Mouse (Mus musculus) limb, embryonic 14.5 days (tissue): ENCODE measurements around the gene Fam168a. TPM values are rescaled to one million over a fixed set of nuclear protein-coding genes. Genes with fewer than 3 reads are reported as not detected.

Source experiments
- ATAC-seq: fragments of 200-750 bp; cut with Nextera tagmentation; 2 replicates; pipeline ENCODE4 v1.8.0; 2017; ENCODE audit warnings: low read depth, moderate number of reproducible peaks, moderate TSS enrichment; ENCODE audit not compliant: low FRiP score
- DNase-seq: peaks from one replicate; pipeline ENCODE4 v3.0.0-alpha.2; 2015; ENCODE audit warnings: low spot score
- H3K27ac ChIP-seq: fragments of 300-500 bp; sonication (generic); replicated peaks from 2 replicates; pipeline ENCODE4 v1.5.1; 2014; ENCODE audit warnings: low read depth, mild to moderate bottlenecking, low read length, moderate library complexity, mixed read lengths
- H3K27me3 ChIP-seq: fragments of 300-500 bp; sonication (generic); 2 replicates; pipeline ENCODE4 v1.6.1; 2014; ENCODE audit warnings: low read length, mixed read lengths; ENCODE audit not compliant: control insufficient read depth, insufficient read depth
- H3K36me3 ChIP-seq: fragments of 300-500 bp; sonication (generic); 2 replicates; pipeline ENCODE4 v1.6.1; 2014; ENCODE audit warnings: mild to moderate bottlenecking, low read length, moderate library complexity, mixed read lengths; ENCODE audit not compliant: control insufficient read depth, insufficient read depth
- H3K4me1 ChIP-seq: fragments of 300-500 bp; sonication (generic); 2 replicates; pipeline ENCODE4 v1.6.1; 2014; ENCODE audit warnings: antibody characterized with exemption, low read length, mixed read lengths; ENCODE audit not compliant: control insufficient read depth, insufficient read depth
- H3K4me2 ChIP-seq: fragments of 300-500 bp; sonication (generic); replicated peaks from 2 replicates; pipeline ENCODE4 v1.6.1; 2014; ENCODE audit warnings: low read depth, mild to moderate bottlenecking, low read length, moderate library complexity; ENCODE audit not compliant: severe bottlenecking
- H3K4me3 ChIP-seq: fragments of 300-500 bp; sonication (generic); replicated peaks from 2 replicates; pipeline ENCODE4 v1.5.1; 2014; ENCODE audit warnings: low read length
- H3K9ac ChIP-seq: fragments of 300-500 bp; sonication (generic); 2 replicates; pipeline ENCODE4 v1.6.1; 2014; ENCODE audit warnings: mild to moderate bottlenecking, low read depth, low read length, moderate library complexity; ENCODE audit not compliant: severe bottlenecking
- H3K9me3 ChIP-seq: fragments of 300-500 bp; sonication (generic); 2 replicates; pipeline ENCODE4 v1.6.1; 2016; ENCODE audit warnings: low read length; ENCODE audit not compliant: control insufficient read depth
- POLR2A ChIP-seq: fragments of 200-500 bp; IDR thresholded peaks from 2 replicates; pipeline ENCODE4 v1.8.0; 2012; ENCODE audit warnings: inconsistent platforms, mild to moderate bottlenecking, moderate library complexity, borderline replicate concordance; ENCODE audit not compliant: insufficient read depth, insufficient read length; ENCODE audit errors: extremely low read depth
- WGBS: fragments of 180-500 bp; shearing (Covaris S2); extraction: QIAGEN DNeasy Blood & Tissue Kit; methylation state at CpG from one replicate; pipeline ENCODE4 v1.1.7; 2014; 5-methylcytosine and 5-hydroxymethylcytosine counted together
- polyA plus RNA-seq, 2 experiments: library from polyadenylated mRNA; depleted of rRNA in 1 of 2; stranded (reverse) in 1 of 2; unstranded in 1 of 2; fragments of >200 nt; fragmentation: Nextera tagmentation in 1 of 2; extraction: Ambion mirVana in 1 of 2; gene quantifications; 2 replicates each; pipeline versions ENCODE4 v1.2.1 to v1.2.3; 2012 to 2014

Fam168a gene
- polyA plus RNA-seq, 2 experiments, result 49.9 to 56.5 TPM

DNA sequence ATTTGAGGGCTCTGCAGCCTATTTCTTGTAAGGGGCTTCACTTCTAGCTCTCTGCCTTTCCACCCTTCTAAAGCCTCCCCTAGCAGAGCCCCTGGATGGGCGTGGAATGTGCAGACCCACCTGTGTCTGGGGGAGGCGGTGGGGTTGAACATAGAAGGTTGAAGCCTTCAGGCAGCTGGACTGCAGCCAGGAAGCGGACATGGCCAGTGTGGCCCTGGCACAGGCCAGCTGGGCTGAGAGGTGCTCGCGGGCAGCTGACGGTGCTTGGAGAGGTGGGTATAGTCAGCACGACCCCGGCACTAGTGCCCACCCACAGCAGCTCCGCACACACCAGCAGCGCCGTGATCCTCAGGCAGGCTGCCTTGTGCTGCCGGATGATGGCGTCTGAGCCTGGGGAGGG, 169.9 kb downstream of the Fam168a start:
- no peak for ATAC-seq
- 86% methylated on average over 13 of the region's 13 CpGs for WGBS
- no peak for TF ChIP-seq POLR2A
- Histone ChIP-seq H3K27me3 (no peaks in the 10 kb centered on the region), H3K27ac (no peak overlapping the region), H3K4me2 (no peak overlapping the region), H3K4me1 (no peaks in the 10 kb centered on the region), H3K9me3 (no peaks in the 10 kb centered on the region), H3K36me3 (peaks cover 97% of the 10 kb centered on the region), H3K9ac (no peak overlapping the region), H3K4me3 (no peak overlapping the region)
- DNase-seq, result no peak

DNA sequence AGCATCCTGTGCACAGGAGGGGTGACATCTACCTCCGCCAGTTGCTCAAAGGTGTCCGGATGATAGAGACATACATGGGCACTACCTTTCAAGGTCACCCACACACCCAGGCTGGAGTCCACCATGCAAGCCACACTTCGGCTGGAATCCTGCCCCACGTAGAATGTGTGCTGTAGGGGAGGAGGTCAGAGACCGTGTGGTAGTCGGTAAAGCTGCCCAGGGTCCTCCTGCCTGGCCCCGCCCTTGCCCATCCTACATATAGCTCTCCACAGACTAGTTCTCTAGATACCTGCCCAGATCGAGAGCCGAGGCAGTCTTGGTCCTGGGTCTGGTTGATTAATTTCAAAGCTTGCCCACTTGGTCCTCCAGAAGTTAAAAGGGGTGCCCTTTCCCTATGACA, 170.3 kb downstream of the Fam168a start:
- H3K9ac ChIP-seq, result no peak overlapping the region
- DNase-seq, result no peak

DNA sequence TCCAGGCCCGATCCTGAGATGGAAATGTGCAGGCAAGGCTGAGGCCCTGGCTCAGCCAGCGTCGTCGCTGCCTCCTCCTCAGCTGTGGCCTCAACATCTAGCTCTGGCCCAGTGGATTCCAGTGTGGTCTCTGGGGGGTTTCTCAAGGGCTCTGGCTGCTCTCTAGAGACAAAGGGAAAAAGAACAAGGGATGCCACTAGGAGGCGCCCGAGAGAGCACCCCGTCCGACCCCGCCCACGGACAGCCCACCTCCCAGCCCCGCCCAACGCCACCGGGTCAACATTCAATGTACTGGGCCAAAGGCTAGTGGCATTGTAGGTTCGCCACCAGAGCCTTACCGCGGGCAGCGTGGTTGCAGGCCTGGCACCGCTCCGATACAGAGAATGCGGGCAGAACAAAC, 173.2 kb downstream of the Fam168a start:
- Histone ChIP-seq H3K36me3 (peaks cover 97% of the 10 kb centered on the region), H3K4me3 (no peak overlapping the region), H3K27me3 (no peaks in the 10 kb centered on the region), H3K4me2 (no peak overlapping the region), H3K27ac (no peak overlapping the region), H3K4me1 (no peaks in the 10 kb centered on the region), H3K9me3 (no peaks in the 10 kb centered on the region), H3K9ac (no peak overlapping the region)
- peak; percentile 54 for DNase-seq
- TF ChIP-seq POLR2A, result no peak
- ATAC-seq, result 0 out of 2 replicates have a peak, but pooled peaks have one; percentile 17
- 25% methylated on average over 20 of the region's 20 CpGs for WGBS

More for the DNA sequence above, 170.3 kb downstream of the Fam168a start:
- Histone ChIP-seq H3K36me3 (peaks cover 97% of the 10 kb centered on the region), H3K4me3 (no peak overlapping the region), H3K9me3 (no peaks in the 10 kb centered on the region), H3K4me2 (no peak overlapping the region), H3K27ac (no peak overlapping the region), H3K4me1 (no peaks in the 10 kb centered on the region), H3K27me3 (no peaks in the 10 kb centered on the region)
- ATAC-seq, result no peak
- TF ChIP-seq POLR2A, result no peak
- 87% methylated on average over 9 of the region's 9 CpGs for WGBS

DNA sequence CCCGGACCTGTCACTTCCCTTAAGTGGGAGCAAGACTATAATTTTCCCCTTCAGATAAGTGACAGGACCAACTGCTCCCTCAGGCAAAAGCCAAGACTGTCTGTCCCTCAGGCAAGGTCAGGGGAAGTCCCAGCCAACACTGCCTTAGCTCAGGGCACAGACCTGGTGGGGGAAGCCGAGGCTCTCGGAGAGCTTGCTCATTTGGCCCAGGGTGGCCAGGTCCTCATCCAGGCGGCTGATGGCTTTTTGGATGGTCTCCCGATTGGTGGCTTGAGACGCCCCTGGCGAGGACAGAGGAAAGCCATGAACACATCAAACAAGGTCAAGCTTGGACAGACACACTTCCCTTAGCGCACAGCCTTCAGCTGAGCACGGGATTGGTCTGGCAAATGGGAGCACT, 175.1 kb downstream of the Fam168a start:
- no peak for TF ChIP-seq POLR2A
- Histone ChIP-seq H3K9me3 (no peaks in the 10 kb centered on the region), H3K9ac (no peak overlapping the region), H3K4me1 (no peaks in the 10 kb centered on the region), H3K27me3 (no peaks in the 10 kb centered on the region), H3K4me2 (no peak overlapping the region), H3K36me3 (peaks cover 98% of the 10 kb centered on the region), H3K4me3 (no peak overlapping the region), H3K27ac (no peak overlapping the region)
- DNase-seq (no peak), ATAC-seq (no peak)
- WGBS, result 88% methylated on average over 9 of the region's 9 CpGs

DNA sequence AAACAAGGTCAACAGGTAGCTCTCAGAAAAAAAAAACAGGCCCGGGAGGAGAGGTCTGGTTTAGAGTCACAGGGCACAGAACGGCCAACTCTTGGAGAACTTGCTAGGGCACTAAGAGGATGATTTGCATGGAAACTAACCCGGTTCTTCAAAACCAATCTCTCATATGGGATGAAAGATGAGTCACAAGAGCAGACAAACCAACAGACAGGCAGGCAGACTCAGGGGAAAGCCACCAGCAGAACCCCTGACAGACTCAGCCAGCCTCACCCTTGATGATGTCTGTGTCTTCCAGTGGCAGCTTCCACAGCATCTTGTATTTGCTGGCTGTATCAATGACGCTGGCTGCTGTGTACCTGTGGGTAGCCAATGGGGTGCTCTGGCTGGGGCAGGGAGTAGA, 175.5 kb downstream of the Fam168a start:
- no peak for TF ChIP-seq POLR2A
- Histone ChIP-seq H3K36me3 (peaks cover 94% of the 10 kb centered on the region), H3K9me3 (no peaks in the 10 kb centered on the region), H3K4me1 (no peaks in the 10 kb centered on the region), H3K4me3 (no peak overlapping the region), H3K27me3 (no peaks in the 10 kb centered on the region), H3K9ac (no peak overlapping the region), H3K27ac (no peak overlapping the region), H3K4me2 (no peak overlapping the region)
- 91% methylated on average over 4 of the region's 4 CpGs for WGBS
- DNase-seq (no peak), ATAC-seq (no peak)

DNA sequence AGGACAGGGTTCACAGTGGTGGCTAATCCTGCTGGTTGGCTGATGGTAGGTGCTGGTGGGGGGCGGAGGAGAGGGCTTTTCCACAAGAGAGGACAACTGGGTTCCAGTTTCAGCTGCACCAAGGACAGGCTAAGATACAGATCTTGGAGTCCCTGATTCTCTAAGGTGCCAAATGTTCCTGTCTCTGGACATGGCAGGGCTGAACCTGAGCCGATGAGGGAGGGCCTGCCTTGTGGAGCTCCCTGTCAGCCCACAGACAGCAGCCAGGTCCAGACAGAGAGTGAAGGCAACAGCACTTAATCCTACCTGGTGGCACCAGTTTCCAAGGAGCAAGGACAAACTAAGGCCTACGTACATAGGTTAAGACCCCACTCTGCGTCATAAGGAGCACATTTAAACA, 178.0 kb downstream of the Fam168a start:
- DNase-seq, result no peak
- WGBS, result 90% methylated on average over 4 of the region's 4 CpGs
- Histone ChIP-seq H3K36me3 (peaks cover 84% of the 10 kb centered on the region), H3K4me1 (no peaks in the 10 kb centered on the region), H3K27ac (no peak overlapping the region), H3K4me2 (no peak overlapping the region), H3K4me3 (no peak overlapping the region), H3K27me3 (no peaks in the 10 kb centered on the region), H3K9me3 (no peaks in the 10 kb centered on the region), H3K9ac (no peak overlapping the region)
- no peak for TF ChIP-seq POLR2A
- ATAC-seq, result no peak
